Mouse (Mus musculus) embryonic facial prominence, embryonic 14.5 days (tissue): ENCODE results near the gene Rimbp2. TPM values are rescaled to one million over a fixed set of nuclear protein-coding genes. Genes with fewer than 3 reads are reported as not detected.
A peak's percentile ranks its signal among the peaks of the same experiment; 100 is the strongest.
"Not testable (repeated sequence)": the region's sequence is repeated elsewhere in the genome, so short reads cannot be mapped to it uniquely, and the experiment has no call there.

Experiments
- ATAC-seq: fragments of 200-750 bp; cut with Nextera tagmentation; 2 replicates; pipeline ENCODE4 v1.8.0; 2017; ENCODE audit warnings: low read depth, moderate number of reproducible peaks, moderate TSS enrichment
- DNase-seq: peaks from one replicate; pipeline ENCODE4 v3.0.0-alpha.2; 2015; ENCODE audit warnings: low spot score
- H3K27ac ChIP-seq: fragments of 300-500 bp; sonication (generic); replicated peaks from 2 replicates; pipeline ENCODE4 v1.5.1; 2014; ENCODE audit warnings: low read depth, mild to moderate bottlenecking, low read length, moderate library complexity
- H3K27me3 ChIP-seq: fragments of 300-500 bp; sonication (generic); replicated peaks from 2 replicates; pipeline ENCODE4 v1.6.1; 2014; ENCODE audit warnings: low read length; ENCODE audit not compliant: control insufficient read depth, insufficient read depth
- H3K36me3 ChIP-seq: fragments of 300-500 bp; sonication (generic); 2 replicates; pipeline ENCODE4 v1.6.1; 2014; ENCODE audit warnings: low read length, mixed read lengths; ENCODE audit not compliant: control insufficient read depth, insufficient read depth
- H3K4me1 ChIP-seq: fragments of 300-500 bp; sonication (generic); 2 replicates; pipeline ENCODE4 v1.6.1; 2014; ENCODE audit warnings: antibody characterized with exemption, low read length; ENCODE audit not compliant: control insufficient read depth, insufficient read depth
- H3K4me2 ChIP-seq: fragments of 300-500 bp; sonication (generic); 2 replicates; pipeline ENCODE4 v1.6.1; 2014; ENCODE audit warnings: low read depth, mild to moderate bottlenecking, low read length, moderate library complexity, mixed read lengths
- H3K4me3 ChIP-seq: fragments of 300-500 bp; sonication (generic); 2 replicates; pipeline ENCODE4 v1.5.1; 2014; ENCODE audit warnings: low read depth, mild to moderate bottlenecking, low read length
- H3K9ac ChIP-seq: fragments of 300-500 bp; sonication (generic); 2 replicates; pipeline ENCODE4 v1.6.1; 2014; ENCODE audit warnings: low read depth, mild to moderate bottlenecking, low read length, moderate library complexity, mixed read lengths
- H3K9me3 ChIP-seq: fragments of 300-500 bp; sonication (generic); 2 replicates; pipeline ENCODE4 v1.6.1; 2016; ENCODE audit warnings: low read length; ENCODE audit not compliant: control insufficient read depth
- WGBS: fragments of 180-500 bp; shearing (Covaris S2); extraction: QIAGEN DNeasy Blood & Tissue Kit; methylation state at CpG from one replicate; pipeline ENCODE4 v1.1.7; 2014; 5-methylcytosine and 5-hydroxymethylcytosine counted together
- polyA plus RNA-seq: library from polyadenylated mRNA; unstranded; fragments of >200 nt; fragmentation: Nextera tagmentation; extraction: Ambion mirVana; gene quantifications from 2 replicates; pipeline ENCODE4 v1.2.1, GENCODE M21; 2014

Gene Rimbp2
- polyA plus RNA-seq, 1 experiment from 2014 or later: 0.21 TPM

GRCm38 (mm10) chr5:128978957-128979356 is 25.7 kb upstream of the Rimbp2 start:
- Histone ChIP-seq H3K9ac (no peak overlapping the region), H3K9me3 (no peaks in the 10 kb centered on the region), H3K27me3 (no peaks in the 10 kb centered on the region), H3K27ac (no peak overlapping the region), H3K4me1 (no peaks in the 10 kb centered on the region), H3K4me2 (no peak overlapping the region), H3K4me3 (no peak overlapping the region), H3K36me3 (no peaks in the 10 kb centered on the region)
- WGBS: 92% methylated on average over 7 of the region's 7 CpGs
- DNase-seq: no peak
- ATAC-seq: no peak

- H3K36me3 ChIP-seq, H3K9ac ChIP-seq, DNase-seq, H3K4me3 ChIP-seq, H3K4me1 ChIP-seq, H3K4me2 ChIP-seq, H3K27ac ChIP-seq, H3K27me3 ChIP-seq, H3K9me3 ChIP-seq, ATAC-seq: not testable (repeated sequence)
- 85% methylated on average over 1 of the region's 1 CpGs for WGBS
These were observed 24.2 kb upstream of the Rimbp2 start for GRCm38 (mm10) chr5:128977466-128977865.

GRCm38 (mm10) chr5:128976266-128976665 is 23.0 kb upstream of the Rimbp2 start:
- H3K4me1 ChIP-seq: no peaks in the 10 kb centered on the region
- no peaks in the 10 kb centered on the region for H3K9me3 ChIP-seq
- no peak overlapping the region for H3K4me3 ChIP-seq
- 26% methylated on average over 4 of the region's 4 CpGs for WGBS
- H3K36me3 ChIP-seq: no peaks in the 10 kb centered on the region
- H3K27me3 ChIP-seq: no peaks in the 10 kb centered on the region
- DNase-seq (peak; percentile 57), ATAC-seq (peak; percentile 33; the same call in 1 of the 2 replicates)
- no peak overlapping the region for H3K9ac ChIP-seq
- H3K4me2 ChIP-seq: no peak overlapping the region
- no peak overlapping the region for H3K27ac ChIP-seq

- WGBS: 15% methylated on average over 14 of the region's 14 CpGs
- DNase-seq (peak; percentile 65), ATAC-seq (no peak)
- Histone ChIP-seq H3K27ac (no peak overlapping the region), H3K4me2 (peak overlapping the region; percentile 24), H3K4me3 (no peak overlapping the region), H3K9me3 (no peaks in the 10 kb centered on the region), H3K9ac (0 out of 2 replicates have a peak overlapping the region, but pooled peaks have one; percentile 20), H3K4me1 (no peaks in the 10 kb centered on the region), H3K27me3 (no peaks in the 10 kb centered on the region), H3K36me3 (no peaks in the 10 kb centered on the region)
These were observed 18.0 kb upstream of the Rimbp2 start for GRCm38 (mm10) chr5:128971298-128971697.

GRCm38 (mm10) chr5:128970878-128971277 is 17.6 kb upstream of the Rimbp2 start:
- no peaks in the 10 kb centered on the region for H3K36me3 ChIP-seq
- no peaks in the 10 kb centered on the region for H3K4me1 ChIP-seq
- ATAC-seq (no peak), DNase-seq (no peak)
- 58% methylated on average over 10 of the region's 10 CpGs for WGBS
- H3K27ac ChIP-seq: no peak overlapping the region
- 0 out of 2 replicates have a peak overlapping the region, but pooled peaks have one; percentile 20 for H3K9ac ChIP-seq
- no peak overlapping the region for H3K4me3 ChIP-seq
- peak overlapping the region; percentile 24 for H3K4me2 ChIP-seq
- H3K27me3 ChIP-seq: no peaks in the 10 kb centered on the region
- H3K9me3 ChIP-seq: no peaks in the 10 kb centered on the region

GRCm38 (mm10) chr5:128964353-128964752 is 11.1 kb upstream of the Rimbp2 start:
- H3K4me2 ChIP-seq: no peak overlapping the region
- H3K9ac ChIP-seq: no peak overlapping the region
- no peaks in the 10 kb centered on the region for H3K36me3 ChIP-seq
- H3K27ac ChIP-seq: no peak overlapping the region
- WGBS: 56% methylated on average over 4 of the region's 4 CpGs
- ATAC-seq: no peak
- no peaks in the 10 kb centered on the region for H3K27me3 ChIP-seq
- H3K9me3 ChIP-seq: peaks cover 13% of the 10 kb centered on the region
- no peak overlapping the region for H3K4me3 ChIP-seq
- H3K4me1 ChIP-seq: no peaks in the 10 kb centered on the region
- DNase-seq: no peak

- Histone ChIP-seq H3K36me3 (no peaks in the 10 kb centered on the region), H3K4me1 (no peaks in the 10 kb centered on the region), H3K27ac (no peak overlapping the region), H3K9ac (no peak overlapping the region), H3K4me2 (no peak overlapping the region), H3K4me3 (no peak overlapping the region), H3K27me3 (no peaks in the 10 kb centered on the region), H3K9me3 (peaks cover 19% of the 10 kb centered on the region)
- no peak for ATAC-seq
- DNase-seq: no peak
- WGBS: 90% methylated on average over 3 of the region's 3 CpGs
These were observed 5.6 kb upstream of the Rimbp2 start for GRCm38 (mm10) chr5:128958916-128959315.

- not testable (repeated sequence) for ATAC-seq, H3K4me1 ChIP-seq, DNase-seq, H3K9me3 ChIP-seq, H3K4me3 ChIP-seq, H3K9ac ChIP-seq, H3K4me2 ChIP-seq, H3K36me3 ChIP-seq, H3K27ac ChIP-seq
- 91% methylated on average over 5 of the region's 5 CpGs for WGBS
- H3K27me3 ChIP-seq: peaks cover 17% of the 10 kb centered on the region
These were observed 1.1 kb upstream of the Rimbp2 start for GRCm38 (mm10) chr5:128954371-128954770.
